20 mouse cellular contexts compared by ENCODE assay signal in genomic region chr9:107303900-107304299, GRCm38 (mm10). TPM values are rescaled to one million over a fixed set of nuclear protein-coding genes. Genes with fewer than 3 reads are reported as not detected.
"Had no signal": no experiment of that assay in that cellular context is flagged by ENCODE, and none has a peak within 500 bp of the region (broad histone marks: within the 10 kb centered on the region; RNA-seq: fewer than 3 reads in every experiment).

No protein-coding gene starts in this region.

- H3K4me3 ChIP-seq: layer of hippocampus, adult 2 months; liver, embryonic 15.5 days; midbrain, embryonic 12.5 days; midbrain, embryonic 15.5 days; myocyte; neural tube, embryonic 13.5 days had no signal

- ATAC-seq: intestine, postnatal 0 days; lung, postnatal 0 days; midbrain, embryonic 15.5 days had no signal

- H3K4me2 ChIP-seq: lung, embryonic 14.5 days; midbrain, embryonic 12.5 days; midbrain, embryonic 15.5 days; neural tube, embryonic 13.5 days had no signal

- DNase-seq: kidney, postnatal 25 days; layer of hippocampus, adult 9-11 months; lung, embryonic 14.5 days; retina, postnatal 1 day; right cerebral cortex, postnatal 25 days; thymus, adult 2 months; thymus, postnatal 14 days; thymus, postnatal 4 days had no signal

- H3K9ac ChIP-seq: liver, embryonic 15.5 days; lung, embryonic 14.5 days; midbrain, embryonic 12.5 days; midbrain, embryonic 15.5 days; neural tube, embryonic 13.5 days had no signal

- H3K27ac ChIP-seq: kidney, postnatal 0 days; layer of hippocampus, adult 2 months; macrophage; midbrain, embryonic 12.5 days; midbrain, embryonic 15.5 days; neural tube, embryonic 13.5 days had no signal

- H3K4me1 ChIP-seq: midbrain, embryonic 12.5 days had no signal

- H3K9me3 ChIP-seq: liver, embryonic 15.5 days; midbrain, embryonic 12.5 days; midbrain, embryonic 15.5 days; neural tube, embryonic 13.5 days had no signal

- H3K36me3 ChIP-seq: midbrain, embryonic 15.5 days had no signal

- H3K27me3 ChIP-seq: liver, embryonic 15.5 days; midbrain, embryonic 12.5 days; midbrain, embryonic 15.5 days; neural tube, embryonic 13.5 days had no signal

RNA-seq across cellular contexts. Expression of gene 6430571L13Rik, which starts 36.5 kb away (rescaled TPM):
- total RNA-seq: megakaryocyte, adult 5-6 weeks; neutrophil, adult 5-6 weeks had no signal
- polyA plus RNA-seq: macrophage had no signal
